Mouse (Mus musculus): Measurements from ENCODE around the gene Cryzl2.

GRCm38 (mm10) chr1:157415771-157416170, 42.6 kb upstream of the Cryzl2 start:
- no peak for TF ChIP-seq HCFC1 (IDR thresholded peaks at IDR 0.05; ENCODE audit: borderline replicate concordance, insufficient read depth, low read length)
- no peak for TF ChIP-seq MAFK (IDR thresholded peaks at IDR 0.05; ENCODE audit: insufficient read depth, low read depth, low read length)

Measured in ES-E14 (cell line).